Mouse (Mus musculus): ENCODE measurements around the gene Eif3b.

- no peak for TF ChIP-seq CTCF (IDR thresholded peaks at IDR 0.05; ENCODE audit: borderline replicate concordance, insufficient read depth, low read depth, low read length)
- no peak for TF ChIP-seq POLR2A (IDR thresholded peaks at IDR 0.05; ENCODE audit: borderline replicate concordance, insufficient read depth, low read length)
Measured at GRCm38 (mm10) chr5:140391981-140392380, 27.1 kb upstream of the Eif3b start.

Data from cerebellum, adult 2 months (tissue).